Mouse (Mus musculus) frontal cortex, postnatal 36 days (tissue): ENCODE data around the gene Prss2.
"Not testable (repeated sequence)": the region's sequence is repeated elsewhere in the genome, so short reads cannot be mapped to it uniquely, and the experiment has no call there.

Experiments used
- DNase-seq, 2 experiments: peaks; one replicate each; pipeline ENCODE4 v3.0.0; 2022; ENCODE audit warnings: low spot score in 2 of 2

Gene Prss2

DNA sequence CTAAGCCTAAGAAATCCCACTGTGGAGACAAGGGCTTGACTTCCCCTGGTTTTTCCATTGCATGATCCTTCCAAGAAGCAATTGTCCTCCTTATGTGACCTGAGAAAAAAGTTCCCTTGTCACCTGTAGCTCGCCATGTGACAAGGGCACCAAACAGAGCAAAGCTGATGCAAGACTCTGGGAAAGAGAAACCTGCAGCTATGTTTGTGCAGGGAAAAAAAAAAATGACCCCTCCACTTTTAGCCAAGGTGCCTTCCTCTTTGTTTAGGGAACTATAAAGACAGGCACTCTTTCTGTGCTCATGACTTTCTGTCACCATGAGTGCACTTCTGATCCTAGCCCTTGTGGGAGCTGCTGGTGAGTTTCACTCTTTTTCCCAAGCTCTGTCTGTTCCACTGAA, at the start of gene Prss2:
Gene Prss2, plus strand, starts transcription at position 301 of the 400 bp plus-strand sequence.
- DNase-seq = no peak

DNA sequence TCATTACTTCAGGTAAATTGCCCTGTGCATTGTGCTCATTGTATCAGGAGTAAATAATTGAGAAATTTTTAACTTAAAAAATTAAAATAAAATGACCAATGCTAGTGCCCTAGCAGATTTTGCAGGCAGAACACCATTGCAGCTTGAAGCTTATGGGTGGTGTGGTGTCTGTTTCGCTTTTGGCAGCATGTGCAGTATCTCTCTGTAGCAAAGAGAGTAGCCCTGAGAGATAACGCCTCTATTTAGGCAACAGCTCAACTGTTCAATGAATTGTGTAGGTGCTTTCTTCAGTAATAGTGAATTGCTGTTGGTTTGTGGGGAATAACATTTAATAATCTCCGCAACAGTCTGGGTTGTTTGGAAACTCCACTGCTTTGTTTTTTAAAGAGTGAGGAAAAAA, 22.2 kb upstream of the Prss2 start:
- no peak for DNase-seq

DNA sequence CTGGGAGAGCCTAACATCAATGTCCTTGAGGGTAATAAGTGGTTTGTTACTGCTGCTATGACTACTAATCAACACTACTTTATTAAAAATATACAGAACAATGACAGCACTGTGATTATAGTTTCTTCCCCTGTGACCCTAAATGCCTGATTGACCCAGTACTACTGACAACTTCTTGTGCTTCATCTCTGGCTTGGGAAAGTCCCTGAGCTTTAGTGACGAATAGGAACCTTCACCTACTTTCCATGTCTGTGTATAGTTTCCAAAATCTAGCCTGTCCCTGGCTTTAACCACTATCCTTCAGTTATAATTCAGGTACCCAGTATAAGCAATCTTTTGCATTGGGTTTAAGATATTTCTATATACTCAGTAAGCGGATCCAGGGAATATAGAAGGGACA, 16.7 kb upstream of the Prss2 start:
- no peak for DNase-seq

DNA sequence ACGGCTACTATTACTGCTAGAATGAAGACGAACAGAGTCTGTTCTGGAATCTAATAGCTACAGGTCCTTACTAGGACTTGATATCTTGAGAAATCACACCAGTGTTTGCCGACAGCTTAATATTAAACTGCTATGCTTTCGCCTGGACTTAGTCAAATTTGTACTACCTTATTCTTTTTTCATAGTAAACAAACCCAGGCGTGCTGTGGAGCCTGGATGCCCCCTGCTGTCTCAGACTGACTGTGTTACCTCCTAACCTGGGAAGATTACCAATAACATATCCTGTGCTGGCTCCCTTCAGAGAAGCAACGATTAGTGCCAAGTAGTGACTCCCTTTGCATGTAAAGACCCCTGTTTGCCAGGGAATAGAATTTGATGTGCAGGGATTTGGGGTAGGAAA, 16.3 kb upstream of the Prss2 start:
- no peak for DNase-seq

DNA sequence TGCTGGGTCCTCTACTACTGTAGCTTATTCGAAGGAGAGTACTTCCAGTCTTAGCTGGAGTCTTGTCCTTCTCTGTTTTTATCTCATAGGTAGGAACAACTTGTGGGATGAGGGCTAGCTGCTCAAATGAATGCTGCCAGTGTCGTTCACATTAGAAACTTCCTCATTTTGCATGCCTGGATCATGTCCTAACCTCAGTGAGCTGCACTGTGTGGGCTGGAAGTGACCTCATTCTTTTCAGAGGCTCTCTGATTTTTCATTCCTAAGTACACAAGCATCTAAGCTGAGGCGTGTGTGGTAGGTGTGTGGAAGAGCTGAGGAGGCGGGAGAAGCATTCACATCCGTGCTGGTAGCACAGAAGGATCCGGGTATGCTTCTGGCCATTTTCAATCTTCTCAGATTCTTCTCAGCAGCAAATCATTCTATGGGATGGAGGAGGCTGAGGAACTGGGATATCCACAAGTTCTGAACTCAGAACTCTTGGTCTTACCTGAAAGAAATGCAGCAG, 3.5 kb upstream of the Prss2 start:
- DNase-seq = peak; percentile 15 to 17

DNA sequence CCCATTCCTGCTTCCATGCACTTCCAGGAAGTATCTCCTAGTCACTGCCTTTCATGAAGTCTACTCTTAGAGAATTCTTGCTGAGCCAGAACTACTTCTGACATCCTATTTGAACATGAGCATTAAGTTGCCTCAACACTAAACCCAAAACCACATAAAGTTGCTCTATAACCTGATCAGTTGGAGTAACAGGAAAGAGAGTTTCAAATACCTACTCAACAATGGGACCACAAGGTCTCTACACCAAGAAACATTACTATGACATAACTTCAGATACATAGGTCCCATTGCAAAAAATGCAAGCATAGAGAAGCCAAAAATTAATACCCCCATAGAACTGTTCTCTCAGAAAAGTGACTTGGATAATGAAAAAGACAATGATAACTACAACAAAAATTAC, 4.9 kb downstream of the Prss2 start:
- no peak for DNase-seq

DNA sequence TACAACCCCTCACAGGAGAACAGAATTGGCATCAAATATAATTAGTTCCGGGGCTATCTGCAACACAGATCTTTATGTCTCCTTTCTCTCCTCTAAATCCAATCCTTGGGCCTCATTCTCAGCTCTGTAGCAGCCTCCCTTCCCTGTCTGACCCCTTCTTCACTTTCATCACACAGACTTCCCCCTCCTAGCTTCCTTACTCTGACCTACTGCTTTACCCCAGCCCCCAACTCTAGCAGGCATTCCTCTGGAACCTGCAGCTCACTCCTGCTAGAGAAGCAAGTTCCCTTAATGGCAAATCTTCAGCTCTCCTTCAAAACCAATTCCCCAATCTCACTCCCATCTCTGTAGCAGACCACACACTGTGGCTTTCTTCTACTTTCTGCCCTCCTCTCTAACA, 5.8 kb downstream of the Prss2 start:
- no peak for DNase-seq

DNA sequence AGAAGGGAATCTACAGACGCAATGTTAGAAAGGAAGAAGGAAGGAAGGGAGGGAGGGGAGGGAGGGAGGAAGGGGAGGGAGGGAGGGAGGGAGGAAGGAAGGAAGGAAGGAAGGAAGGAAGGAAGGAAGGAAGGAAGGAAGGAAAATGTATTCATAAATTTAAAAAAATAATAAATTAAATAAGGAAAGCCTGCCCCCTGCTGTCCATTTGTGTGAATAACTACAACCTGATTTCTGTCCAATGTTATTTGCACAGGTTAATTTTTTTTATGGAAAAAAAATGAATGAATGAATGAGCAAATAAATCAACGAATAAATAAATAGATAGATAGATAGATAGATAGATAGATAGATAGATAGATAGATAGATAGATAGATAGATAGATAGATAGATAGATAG, 8.4 kb downstream of the Prss2 start:
- DNase-seq = peak in 1 of 2 experiments; percentile 31

DNA sequence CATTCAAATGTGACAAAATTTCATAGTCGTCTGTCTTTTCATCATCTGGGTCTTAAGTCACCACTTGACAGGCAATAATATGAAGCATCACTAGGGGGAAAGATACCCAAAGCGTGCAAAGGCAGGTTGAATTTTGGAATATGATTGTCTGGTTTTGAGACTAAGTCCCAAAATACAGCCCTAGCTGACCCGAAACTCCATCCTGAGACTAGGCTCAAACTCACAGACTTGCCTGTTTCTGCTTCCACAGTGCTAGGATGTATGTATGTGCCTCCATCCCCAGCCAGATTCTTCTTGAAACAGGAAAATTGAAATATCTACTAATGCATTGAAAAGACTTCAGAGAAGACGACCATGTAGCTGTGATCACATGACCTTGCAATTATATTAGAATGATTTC, 10.6 kb downstream of the Prss2 start:
- no peak for DNase-seq

DNA sequence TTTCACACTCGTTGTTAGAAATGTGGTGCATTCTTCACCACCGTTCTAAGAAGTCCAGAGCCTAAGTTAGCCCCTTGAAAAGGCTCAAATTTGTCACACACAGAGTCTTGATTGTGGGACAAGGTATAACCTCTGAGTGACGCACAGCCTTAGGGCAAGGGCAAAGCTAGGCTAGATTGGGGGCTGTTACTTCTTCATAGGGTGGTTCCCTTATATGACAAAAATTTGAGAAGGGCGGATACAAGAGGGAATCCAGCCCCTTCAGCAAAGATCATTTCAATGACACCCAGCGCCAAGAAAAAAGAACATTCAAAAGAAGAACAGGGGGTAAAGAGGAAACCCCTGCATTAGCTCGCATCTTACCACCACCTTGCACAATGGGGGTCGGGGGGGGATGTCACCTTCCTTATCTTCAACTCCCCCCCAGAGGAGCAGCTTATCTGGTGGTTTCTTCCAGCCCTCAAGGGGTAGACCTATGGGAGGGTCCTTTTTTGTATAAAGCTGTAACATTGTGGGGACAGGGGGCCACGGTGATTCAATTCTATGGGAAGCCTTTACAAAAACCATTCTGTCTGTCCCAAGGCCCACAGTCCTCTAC, 11.2 kb downstream of the Prss2 start:
- DNase-seq = no peak

DNA sequence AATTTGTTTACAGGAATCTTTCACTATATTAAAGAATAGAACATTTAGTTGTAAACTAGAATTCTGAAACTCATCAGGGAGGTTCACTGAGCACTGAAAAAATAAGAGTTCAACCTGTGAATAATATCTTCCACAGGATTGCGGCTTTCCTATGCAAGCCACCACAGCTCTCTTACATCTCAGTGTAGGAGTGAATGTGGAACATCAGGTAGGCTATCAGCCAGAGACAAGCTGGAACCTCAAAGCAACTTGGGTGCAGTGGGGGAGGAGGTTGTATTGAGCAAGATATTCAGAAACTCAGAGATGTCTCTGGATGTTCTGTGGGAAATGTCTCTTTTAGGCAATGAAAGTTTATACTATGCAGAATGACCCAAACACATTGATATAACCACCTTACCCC, 15.8 kb downstream of the Prss2 start:
- DNase-seq = no peak

DNA sequence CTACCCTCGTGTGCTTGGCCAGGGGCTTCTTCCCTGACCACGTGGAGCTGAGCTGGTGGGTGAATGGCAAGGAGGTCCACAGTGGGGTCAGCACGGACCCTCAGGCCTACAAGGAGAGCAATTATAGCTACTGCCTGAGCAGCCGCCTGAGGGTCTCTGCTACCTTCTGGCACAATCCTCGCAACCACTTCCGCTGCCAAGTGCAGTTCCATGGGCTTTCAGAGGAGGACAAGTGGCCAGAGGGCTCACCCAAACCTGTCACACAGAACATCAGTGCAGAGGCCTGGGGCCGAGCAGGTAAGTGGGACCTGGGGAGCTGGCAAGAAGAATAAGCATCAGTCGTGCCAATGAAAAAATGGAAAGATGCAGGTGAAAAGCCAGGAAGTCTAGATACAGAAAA, 16.7 kb downstream of the Prss2 start:
- DNase-seq = not testable (repeated sequence)

DNA sequence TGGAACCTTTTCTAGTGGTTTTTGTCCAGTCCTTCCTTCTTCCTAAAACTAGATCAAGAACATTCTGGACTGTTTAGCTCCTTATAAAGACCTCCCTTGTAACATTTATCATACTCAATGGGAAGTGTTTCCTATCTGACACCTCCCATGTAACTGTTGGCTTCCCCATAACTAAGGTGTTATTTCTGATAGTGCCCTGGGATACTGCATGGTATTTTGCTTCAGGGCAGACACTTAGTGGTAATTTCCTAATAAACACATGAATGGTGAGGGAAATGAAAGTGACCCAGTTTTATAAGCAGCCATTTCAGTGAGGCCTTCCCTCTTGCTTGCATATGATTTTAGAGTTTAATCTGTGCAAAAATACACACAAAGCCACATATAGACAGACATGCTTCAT, 19.2 kb downstream of the Prss2 start:
- no peak for DNase-seq

DNA sequence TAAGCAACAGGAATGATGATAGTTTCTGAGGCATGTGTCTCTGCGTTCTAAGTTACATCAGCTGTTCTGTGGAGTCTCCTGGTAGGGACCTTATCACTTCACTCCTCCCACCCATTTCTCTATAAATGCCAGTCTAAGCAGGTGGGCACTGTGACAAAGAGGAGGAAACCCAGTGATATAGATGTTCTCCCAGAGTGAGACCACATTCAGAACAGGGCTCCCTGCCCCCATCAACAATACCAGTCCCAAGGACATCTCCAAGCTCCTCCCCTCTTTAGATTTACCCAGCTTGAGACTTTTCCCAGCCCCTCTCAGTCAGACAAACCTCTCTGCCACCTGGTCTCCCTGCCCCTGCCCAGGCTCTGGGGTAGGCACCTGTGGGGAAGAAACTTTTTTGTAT, 20.2 kb downstream of the Prss2 start:
- DNase-seq = no peak

DNA sequence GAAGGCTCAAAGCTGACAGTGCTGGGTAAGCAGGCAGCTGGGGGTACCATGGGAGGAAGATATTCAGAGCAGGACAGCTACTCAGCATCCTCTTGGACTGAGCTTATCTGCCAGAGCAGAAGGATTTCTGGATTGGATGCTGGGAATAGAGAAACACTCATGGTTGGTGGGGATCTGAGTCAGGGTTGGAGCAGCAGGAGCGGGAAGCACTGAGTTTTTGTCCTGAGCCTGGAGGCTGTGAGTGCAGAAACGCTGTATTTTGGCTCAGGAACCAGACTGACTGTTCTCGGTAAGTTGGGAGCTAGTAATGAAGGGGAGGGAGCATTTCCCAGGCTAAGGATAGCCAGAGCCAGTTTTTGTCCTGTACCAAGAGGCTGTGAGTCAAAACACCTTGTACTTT, 21.4 kb downstream of the Prss2 start:
- no peak for DNase-seq

DNA sequence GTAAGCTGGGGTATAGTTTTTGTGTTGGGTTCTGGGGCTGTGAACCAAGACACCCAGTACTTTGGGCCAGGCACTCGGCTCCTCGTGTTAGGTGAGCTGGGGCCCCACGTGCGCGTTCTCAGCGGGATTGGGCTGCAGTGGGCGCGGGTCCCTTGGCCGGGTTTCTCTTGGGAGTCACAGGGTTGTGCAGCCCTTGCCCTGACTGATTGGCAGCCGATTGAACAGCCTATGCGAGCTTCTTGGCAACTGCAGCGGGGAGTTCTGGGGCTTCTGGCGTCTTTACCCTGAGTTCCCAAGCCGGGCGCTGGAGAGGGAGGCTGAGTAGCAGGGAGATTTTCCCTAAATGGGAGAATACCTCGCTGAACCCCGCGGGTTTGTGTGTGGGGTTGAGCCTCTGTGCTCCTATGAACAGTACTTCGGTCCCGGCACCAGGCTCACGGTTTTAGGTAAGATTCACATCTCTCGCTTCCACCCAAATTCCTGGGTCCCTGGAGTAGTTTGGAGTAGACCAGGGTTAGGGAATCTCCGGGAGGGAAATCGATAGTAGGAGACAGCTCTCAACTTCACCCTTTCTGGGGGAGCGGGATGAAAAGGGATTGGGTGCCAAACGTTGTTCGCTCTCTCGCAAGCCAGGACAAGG, 21.9 kb downstream of the Prss2 start:
- no peak for DNase-seq

DNA sequence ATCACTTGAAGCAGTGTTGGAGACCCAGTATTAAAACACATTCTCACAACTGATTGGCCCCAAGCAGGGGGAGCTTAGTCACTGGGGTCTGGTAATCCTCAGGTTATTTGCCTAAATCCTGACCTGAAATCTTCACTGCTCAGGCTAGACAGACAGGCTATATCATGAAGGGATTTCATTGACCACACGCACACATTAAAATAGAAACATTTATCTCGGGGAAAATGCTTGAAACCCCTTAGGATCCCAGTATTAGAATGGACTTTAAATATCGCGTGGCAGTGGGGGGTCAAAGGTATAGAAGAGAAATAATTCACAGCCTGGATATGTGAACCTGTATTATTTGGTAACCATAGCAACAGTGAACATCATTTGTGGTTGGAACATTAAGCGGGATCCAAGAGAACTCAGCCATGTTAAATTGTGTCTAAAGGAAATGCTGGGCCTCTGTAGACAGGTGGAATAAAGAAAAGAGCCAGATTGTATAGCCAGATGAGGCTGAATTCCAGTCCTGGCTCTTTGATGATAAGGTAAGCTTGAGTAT, 22.9 kb downstream of the Prss2 start:
- DNase-seq = no peak

DNA sequence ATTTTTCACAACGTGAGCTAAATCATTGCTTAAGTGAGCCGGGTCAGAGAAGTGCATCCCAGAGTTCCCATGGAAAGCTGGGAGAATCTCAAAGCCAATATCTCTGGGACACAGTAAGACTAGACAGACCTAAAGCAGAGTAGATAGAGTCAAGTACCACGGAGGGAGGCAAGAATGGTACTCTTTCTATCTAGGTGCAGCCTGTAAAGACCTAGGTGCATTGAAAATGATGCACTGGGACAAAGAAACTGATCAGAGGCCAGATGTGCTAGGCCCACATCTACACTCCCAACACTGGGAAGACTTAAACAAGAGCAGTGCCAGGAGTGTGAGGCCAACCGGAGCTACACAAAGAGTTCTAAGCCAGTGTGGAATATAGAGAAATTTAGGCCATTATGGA, 23.7 kb downstream of the Prss2 start:
- DNase-seq = no peak

DNA sequence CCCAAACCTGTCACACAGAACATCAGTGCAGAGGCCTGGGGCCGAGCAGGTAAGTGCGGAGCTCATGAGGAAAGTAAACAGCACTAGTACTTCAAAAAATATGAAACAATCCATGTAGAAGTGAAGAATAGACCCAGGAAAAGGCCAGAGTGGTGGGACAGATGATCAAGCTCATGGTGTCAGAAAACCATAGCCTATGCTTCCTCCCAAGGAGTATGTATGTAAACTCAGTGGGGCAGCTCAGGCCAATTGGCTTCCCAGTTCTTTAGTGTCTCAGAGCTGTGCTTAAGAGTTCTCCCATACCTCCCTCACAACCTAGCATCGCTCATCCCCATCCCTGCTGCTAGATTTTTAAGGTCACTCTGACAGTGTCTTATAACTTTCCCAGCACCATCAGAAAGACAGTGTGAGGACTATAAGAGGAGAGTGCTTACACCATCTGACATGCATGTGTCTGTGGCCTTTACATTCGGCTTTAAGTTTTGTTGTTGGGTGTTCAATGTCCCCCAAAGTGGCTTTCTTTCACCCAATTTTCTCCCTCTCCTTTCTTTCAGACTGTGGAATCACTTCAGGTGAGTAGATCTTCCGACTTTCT, 25.6 kb downstream of the Prss2 start:
- DNase-seq = no peak

DNA sequence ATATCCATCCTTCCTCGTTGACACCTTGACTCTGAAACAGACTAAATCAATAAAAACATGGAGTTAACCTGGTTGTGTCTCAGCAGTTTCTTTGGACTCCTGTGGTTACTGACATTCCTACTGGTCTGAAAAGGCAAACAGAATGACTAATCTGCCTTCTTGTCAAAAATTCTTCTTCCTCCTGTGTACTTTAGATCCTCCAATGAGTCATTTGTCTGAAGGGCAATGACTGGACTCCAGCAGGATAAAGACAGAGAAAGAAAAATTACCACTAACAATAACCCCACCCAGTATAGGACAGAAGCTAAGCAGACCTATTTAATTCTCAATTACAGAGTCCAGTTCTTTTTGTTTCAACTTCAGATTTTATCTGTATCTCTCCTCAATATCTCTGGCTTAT, 26.7 kb downstream of the Prss2 start:
- no peak for DNase-seq

DNA sequence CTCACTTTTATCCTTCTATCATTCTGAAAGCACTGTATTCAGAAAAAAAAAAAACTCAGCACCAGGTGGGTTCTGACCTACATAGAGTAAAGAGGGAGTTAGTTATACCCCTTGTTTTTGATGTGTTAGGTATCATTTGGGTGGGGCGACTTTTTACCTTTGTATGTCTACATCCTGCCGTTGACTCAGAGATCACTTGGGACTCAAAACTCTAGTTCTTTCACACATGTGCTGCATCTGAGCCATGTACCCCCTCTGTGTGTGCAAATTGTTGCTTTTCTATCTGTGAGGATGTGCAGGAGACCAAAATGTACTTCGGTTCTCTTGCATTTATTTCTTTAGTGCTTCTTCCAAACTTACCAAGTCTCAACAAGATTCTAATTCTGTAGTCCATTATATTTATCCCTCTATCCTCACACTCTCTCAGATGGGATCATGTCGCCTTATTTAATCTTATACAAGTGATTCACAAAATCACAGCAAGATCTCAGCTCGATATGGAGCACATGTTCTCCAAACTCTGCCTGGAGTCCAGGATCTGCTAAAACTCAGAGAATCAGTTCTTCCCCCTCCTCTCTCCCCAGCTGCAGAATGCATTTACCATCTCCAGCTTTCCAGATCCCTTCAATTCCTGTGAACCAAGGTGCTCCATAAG, 31.9 kb downstream of the Prss2 start:
- DNase-seq = no peak

DNA sequence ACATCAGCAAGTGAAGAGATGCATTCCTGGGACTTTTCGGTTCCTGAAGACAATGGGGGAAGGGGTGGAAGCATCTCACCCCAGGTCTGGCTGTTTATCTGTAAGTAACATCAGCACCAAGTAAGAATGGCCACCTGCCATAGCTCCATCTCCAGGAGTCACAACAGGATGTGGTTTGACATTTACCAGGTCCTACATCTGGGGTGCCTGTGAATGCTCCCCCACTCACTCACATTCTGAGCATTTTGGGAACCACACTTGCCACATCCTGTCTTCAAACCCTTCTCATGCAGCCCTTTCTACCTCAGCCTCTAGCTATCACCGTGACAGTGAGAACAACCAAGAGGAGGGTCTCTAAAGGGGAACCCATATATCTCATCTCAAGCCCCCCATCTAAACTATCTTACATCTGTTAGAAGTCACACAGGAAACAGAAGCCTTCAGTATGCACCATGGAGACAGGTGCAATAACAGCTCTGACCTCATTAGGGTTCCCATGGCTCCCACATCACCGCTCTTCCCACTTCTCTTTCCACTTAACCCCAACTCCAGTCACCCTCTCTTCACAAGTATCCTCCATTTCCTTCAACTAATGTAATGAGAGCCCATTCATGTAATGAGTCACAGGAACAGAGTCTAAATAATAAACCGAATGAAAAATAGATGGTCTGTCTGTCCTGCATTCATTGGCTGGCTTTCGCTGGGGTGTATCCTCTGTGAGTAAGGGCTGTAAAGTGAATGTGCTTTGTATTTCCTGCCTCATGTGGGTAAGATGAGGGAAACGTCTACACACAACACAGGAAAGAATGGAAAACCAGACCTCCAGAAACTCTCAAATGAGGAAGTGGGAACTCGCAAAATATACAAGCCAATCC, 32.9 kb downstream of the Prss2 start:
- no peak for DNase-seq
